Mouse (Mus musculus): ENCODE results near the gene Il21r. TPM values are rescaled to one million over a fixed set of nuclear protein-coding genes. Genes with fewer than 3 reads are reported as not detected.

Il21r gene
- polyA plus RNA-seq, 1 experiment = 6.4 TPM

DNA sequence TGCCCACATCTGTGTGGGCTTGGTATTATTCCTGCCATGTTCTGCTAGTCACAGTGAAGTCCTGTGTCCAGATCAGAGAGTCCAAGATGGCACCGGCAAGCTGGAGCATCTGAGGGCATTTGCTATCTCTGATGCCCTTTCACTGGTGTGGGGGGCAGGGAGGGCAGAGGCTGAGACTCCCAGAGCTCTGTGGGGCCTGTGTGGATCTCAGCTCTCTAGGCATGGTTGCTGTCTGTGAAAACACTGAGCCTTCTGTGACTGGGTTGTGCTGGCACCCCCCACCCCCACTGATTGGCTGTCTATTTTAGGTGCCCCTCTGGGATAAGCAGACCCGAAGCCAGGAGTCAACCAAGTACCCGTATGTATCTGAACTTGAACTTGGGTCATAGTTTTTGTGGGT, 28.4 kb upstream of the Il21r start:
- no peak for TF ChIP-seq CTCF (conservative IDR thresholded peaks at IDR 0.05; ENCODE audit: insufficient read depth, insufficient read length, low read depth, low read length)
- Histone ChIP-seq H3K4me1 (ENCODE audit: control insufficient read depth, insufficient read depth, low read length) (no peaks in the 10 kb centered on the region), H3K27ac (ENCODE audit: insufficient read depth, low read depth, low read length) (no peak overlapping the region), H3K4me3 (ENCODE audit: insufficient read depth, low read depth, low read length) (no peak overlapping the region), H3K27me3 (replicated peaks; ENCODE audit: control insufficient read depth, insufficient read depth, low read length) (no peaks in the 10 kb centered on the region), H3K36me3 (ENCODE audit: control insufficient read depth, insufficient read depth, low read length) (no peaks in the 10 kb centered on the region; the same call in 1 of the 2 replicates)
- no peak for DNase-seq
- WGBS = 92% methylated on average over 3 of the region's 3 CpGs

DNA sequence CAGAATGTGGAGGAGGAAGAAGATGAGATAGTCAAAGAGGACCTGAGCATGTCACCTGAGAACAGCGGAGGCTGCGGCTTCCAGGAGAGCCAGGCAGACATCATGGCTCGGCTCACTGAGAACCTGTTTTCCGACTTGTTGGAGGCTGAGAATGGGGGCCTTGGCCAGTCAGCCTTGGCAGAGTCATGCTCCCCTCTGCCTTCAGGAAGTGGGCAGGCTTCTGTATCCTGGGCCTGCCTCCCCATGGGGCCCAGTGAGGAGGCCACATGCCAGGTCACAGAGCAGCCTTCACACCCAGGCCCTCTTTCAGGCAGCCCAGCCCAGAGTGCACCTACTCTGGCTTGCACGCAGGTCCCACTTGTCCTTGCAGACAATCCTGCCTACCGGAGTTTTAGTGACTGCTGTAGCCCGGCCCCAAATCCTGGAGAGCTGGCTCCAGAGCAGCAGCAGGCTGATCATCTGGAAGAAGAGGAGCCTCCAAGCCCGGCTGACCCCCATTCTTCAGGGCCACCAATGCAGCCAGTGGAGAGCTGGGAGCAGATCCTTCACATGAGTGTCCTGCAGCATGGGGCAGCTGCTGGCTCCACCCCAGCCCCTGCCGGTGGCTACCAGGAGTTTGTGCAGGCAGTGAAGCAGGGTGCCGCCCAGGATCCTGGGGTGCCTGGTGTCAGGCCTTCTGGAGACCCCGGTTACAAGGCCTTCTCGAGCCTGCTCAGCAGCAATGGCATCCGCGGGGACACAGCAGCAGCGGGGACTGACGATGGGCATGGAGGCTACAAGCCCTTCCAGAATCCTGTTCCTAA, 27.3 kb upstream of the Il21r start:
- no peaks in the 10 kb centered on the region for H3K27me3 ChIP-seq (replicated peaks; ENCODE audit: control insufficient read depth, insufficient read depth, low read length)
- no peaks in the 10 kb centered on the region for H3K4me1 ChIP-seq (ENCODE audit: control insufficient read depth, insufficient read depth, low read length)
- DNase-seq = no peak
- TF ChIP-seq POLR2A (IDR thresholded peaks at IDR 0.05; ENCODE audit: low read depth, low read length) (no peak), CTCF (conservative IDR thresholded peaks at IDR 0.05; ENCODE audit: insufficient read depth, insufficient read length, low read depth, low read length) (no peak)
- no peak overlapping the region for H3K4me3 ChIP-seq (ENCODE audit: insufficient read depth, low read depth, low read length)
- no peaks in the 10 kb centered on the region; the same call in 1 of the 2 replicates for H3K36me3 ChIP-seq (ENCODE audit: control insufficient read depth, insufficient read depth, low read length)
- H3K27ac ChIP-seq (ENCODE audit: insufficient read depth, low read depth, low read length) = no peak overlapping the region
- 86% methylated on average over 16 of the region's 16 CpGs for WGBS

DNA sequence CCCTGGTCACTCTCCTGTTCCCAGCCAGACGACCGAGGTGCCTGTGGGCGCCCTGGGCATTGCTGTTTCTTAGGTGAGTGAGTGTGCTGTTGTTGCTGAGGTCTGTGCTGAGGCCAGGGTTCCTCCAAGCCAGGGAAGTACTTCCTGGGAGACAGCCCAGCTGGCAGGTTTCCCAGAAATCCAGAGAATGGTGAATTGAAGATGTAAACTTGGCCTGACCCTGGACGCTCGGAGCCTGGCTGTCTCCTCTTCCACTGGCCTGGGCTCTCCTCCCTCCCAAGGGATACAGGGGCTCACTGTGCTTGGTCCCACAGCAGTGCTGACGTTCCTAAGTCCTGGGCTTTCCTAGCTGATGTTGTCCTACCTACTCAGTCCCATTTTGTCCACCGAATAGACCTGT, 26.2 kb upstream of the Il21r start:
- Histone ChIP-seq H3K27me3 (replicated peaks; ENCODE audit: control insufficient read depth, insufficient read depth, low read length) (no peaks in the 10 kb centered on the region), H3K27ac (ENCODE audit: insufficient read depth, low read depth, low read length) (no peak overlapping the region), H3K4me1 (ENCODE audit: control insufficient read depth, insufficient read depth, low read length) (no peaks in the 10 kb centered on the region), H3K4me3 (ENCODE audit: insufficient read depth, low read depth, low read length) (no peak overlapping the region), H3K36me3 (ENCODE audit: control insufficient read depth, insufficient read depth, low read length) (no peaks in the 10 kb centered on the region; the same call in 1 of the 2 replicates)
- DNase-seq = peak; percentile 87
- no peak for TF ChIP-seq POLR2A (IDR thresholded peaks at IDR 0.05; ENCODE audit: low read depth, low read length)
- TF ChIP-seq CTCF (conservative IDR thresholded peaks at IDR 0.05; ENCODE audit: insufficient read depth, insufficient read length, low read depth, low read length) = no peak
- 41% methylated on average over 7 of the region's 7 CpGs for WGBS

DNA sequence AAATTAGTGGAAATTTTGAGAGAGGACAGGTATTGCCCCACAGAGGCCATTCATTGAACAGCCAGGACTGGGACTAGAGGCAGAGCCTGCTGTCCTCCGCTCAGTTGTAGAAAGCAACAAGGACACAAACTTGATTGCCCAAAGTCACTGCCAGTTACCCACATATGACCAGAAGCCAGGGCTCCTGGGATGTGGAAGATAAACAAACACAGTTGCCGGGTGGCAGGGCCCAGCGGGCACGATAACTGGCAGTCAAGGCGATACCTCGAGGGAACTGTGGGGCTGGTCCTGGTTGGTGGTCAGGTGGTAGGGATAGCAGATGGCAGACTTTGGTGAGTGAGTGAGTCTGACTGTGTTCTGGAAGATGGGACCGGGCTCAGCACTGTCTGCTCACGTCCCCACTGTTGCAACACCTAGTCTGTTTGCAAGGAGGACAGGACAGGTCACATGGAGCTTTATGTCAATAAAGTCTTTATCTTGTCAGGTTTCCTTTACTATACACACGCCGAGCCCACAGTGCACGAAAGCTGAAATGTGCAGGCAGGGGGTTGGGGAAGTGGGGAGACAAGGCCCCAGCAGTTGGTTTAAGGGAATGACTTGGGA, 25.6 kb upstream of the Il21r start:
- Histone ChIP-seq H3K27ac (ENCODE audit: insufficient read depth, low read depth, low read length) (no peak overlapping the region), H3K27me3 (replicated peaks; ENCODE audit: control insufficient read depth, insufficient read depth, low read length) (no peaks in the 10 kb centered on the region), H3K4me3 (ENCODE audit: insufficient read depth, low read depth, low read length) (no peak overlapping the region), H3K4me1 (ENCODE audit: control insufficient read depth, insufficient read depth, low read length) (no peaks in the 10 kb centered on the region), H3K36me3 (ENCODE audit: control insufficient read depth, insufficient read depth, low read length) (no peaks in the 10 kb centered on the region; the same call in 1 of the 2 replicates)
- no peak for DNase-seq
- TF ChIP-seq POLR2A (IDR thresholded peaks at IDR 0.05; ENCODE audit: low read depth, low read length) = no peak
- TF ChIP-seq CTCF (conservative IDR thresholded peaks at IDR 0.05; ENCODE audit: insufficient read depth, insufficient read length, low read depth, low read length) = no peak; the same call in 1 of the 2 replicates
- 87% methylated on average over 11 of the region's 11 CpGs for WGBS

DNA sequence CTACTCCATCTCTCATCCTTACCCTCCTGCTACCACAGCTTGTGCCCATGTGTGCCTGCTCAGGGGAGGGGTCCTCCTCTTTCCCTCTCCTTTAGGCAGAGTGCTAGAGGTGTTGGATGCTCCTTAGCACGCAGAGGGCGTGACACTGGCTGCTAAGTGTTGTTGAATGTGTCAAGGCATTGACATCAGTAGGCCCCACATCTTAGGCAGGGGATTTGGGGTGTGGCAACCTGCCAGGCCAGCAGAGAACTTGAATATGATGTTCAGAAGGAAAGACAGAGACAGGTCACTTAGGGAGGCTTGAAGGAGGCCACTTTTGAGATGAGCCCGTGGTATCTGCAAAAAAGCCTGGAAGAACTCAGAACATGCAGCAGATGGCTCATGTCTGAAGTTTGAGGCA, 25.1 kb upstream of the Il21r start:
- no peaks in the 10 kb centered on the region; the same call in 1 of the 2 replicates for H3K36me3 ChIP-seq (ENCODE audit: control insufficient read depth, insufficient read depth, low read length)
- TF ChIP-seq POLR2A (IDR thresholded peaks at IDR 0.05; ENCODE audit: low read depth, low read length) (no peak), CTCF (conservative IDR thresholded peaks at IDR 0.05; ENCODE audit: insufficient read depth, insufficient read length, low read depth, low read length) (no peak)

DNA sequence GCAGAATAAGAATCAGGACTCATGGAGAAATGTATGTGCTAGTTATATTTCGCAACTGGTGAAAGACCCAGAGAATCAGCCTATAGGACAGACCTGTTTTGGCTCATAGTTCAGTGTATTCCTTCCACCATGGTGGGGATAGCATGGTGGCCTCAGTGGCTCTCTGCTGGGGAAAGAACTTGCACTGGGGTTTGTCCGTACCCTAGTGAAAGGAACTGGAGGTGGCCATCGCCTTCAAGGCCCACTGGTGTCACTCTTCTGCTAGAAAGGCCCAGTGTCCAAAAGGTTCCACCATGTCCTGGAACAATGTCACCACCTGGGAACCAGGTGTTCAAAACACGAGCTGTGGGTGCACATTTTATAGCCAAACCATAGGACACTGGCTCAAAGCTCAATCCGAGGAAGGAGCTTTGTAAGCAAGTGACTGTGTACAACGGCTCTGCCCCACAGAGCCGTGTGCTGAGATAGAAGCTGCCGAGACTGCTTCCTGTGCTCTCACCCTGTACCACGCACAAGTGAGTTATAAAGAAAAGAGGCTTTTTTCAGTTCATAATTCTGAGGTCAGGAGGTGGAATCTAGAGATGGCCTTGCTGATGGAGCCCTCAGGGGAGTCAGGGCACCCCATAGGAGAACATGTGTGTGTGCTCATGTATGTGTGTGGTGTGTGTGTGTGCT, 23.5 kb upstream of the Il21r start:
- no peak overlapping the region for H3K27ac ChIP-seq (ENCODE audit: insufficient read depth, low read depth, low read length)
- H3K4me1 ChIP-seq (ENCODE audit: control insufficient read depth, insufficient read depth, low read length) = no peaks in the 10 kb centered on the region
- TF ChIP-seq POLR2A (IDR thresholded peaks at IDR 0.05; ENCODE audit: low read depth, low read length) (no peak), CTCF (conservative IDR thresholded peaks at IDR 0.05; ENCODE audit: insufficient read depth, insufficient read length, low read depth, low read length) (no peak)
- WGBS = 74% methylated on average over 9 of the region's 9 CpGs
- H3K36me3 ChIP-seq (ENCODE audit: control insufficient read depth, insufficient read depth, low read length) = no peaks in the 10 kb centered on the region
- no peak overlapping the region for H3K4me3 ChIP-seq (ENCODE audit: insufficient read depth, low read depth, low read length)
- no peak for DNase-seq
- H3K27me3 ChIP-seq (replicated peaks; ENCODE audit: control insufficient read depth, insufficient read depth, low read length) = no peaks in the 10 kb centered on the region

More for the DNA sequence above, 25.1 kb upstream of the Il21r start:
- Histone ChIP-seq H3K4me3 (ENCODE audit: insufficient read depth, low read depth, low read length) (no peak overlapping the region), H3K27me3 (replicated peaks; ENCODE audit: control insufficient read depth, insufficient read depth, low read length) (no peaks in the 10 kb centered on the region), H3K27ac (ENCODE audit: insufficient read depth, low read depth, low read length) (no peak overlapping the region), H3K4me1 (ENCODE audit: control insufficient read depth, insufficient read depth, low read length) (no peaks in the 10 kb centered on the region)
- WGBS = 80% methylated on average over 3 of the region's 3 CpGs
- DNase-seq = no peak

DNA sequence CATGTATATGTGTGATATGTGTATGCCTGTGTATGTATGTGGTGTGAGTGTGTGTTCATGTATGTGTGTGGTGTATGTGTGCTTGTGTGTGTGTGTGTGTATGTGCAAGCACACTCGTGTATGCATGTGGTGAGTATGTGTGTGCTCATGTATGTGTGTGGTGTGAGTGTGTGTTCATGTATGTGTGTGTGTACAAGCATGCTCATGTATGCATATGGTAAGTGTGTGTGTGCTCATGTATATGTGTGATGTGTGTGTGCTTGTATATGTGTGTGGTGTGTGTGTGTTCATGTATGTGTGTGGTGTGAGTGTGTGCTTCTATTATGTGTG, 23.0 kb upstream of the Il21r start:
- WGBS = 90% methylated on average over 1 of the region's 1 CpGs
- DNase-seq = no peak
- Histone ChIP-seq H3K27ac (ENCODE audit: insufficient read depth, low read depth, low read length) (no peak overlapping the region), H3K36me3 (ENCODE audit: control insufficient read depth, insufficient read depth, low read length) (no peaks in the 10 kb centered on the region), H3K4me3 (ENCODE audit: insufficient read depth, low read depth, low read length) (no peak overlapping the region), H3K27me3 (replicated peaks; ENCODE audit: control insufficient read depth, insufficient read depth, low read length) (no peaks in the 10 kb centered on the region), H3K4me1 (ENCODE audit: control insufficient read depth, insufficient read depth, low read length) (no peaks in the 10 kb centered on the region)
- TF ChIP-seq POLR2A (IDR thresholded peaks at IDR 0.05; ENCODE audit: low read depth, low read length) (no peak), CTCF (conservative IDR thresholded peaks at IDR 0.05; ENCODE audit: insufficient read depth, insufficient read length, low read depth, low read length) (no peak)
